Mouse (Mus musculus): Measurements from ENCODE around the gene Gm3095.
"Not testable (repeated sequence)": the region's sequence is repeated elsewhere in the genome, so short reads cannot be mapped to it uniquely, and the experiment has no call there.

Gene Gm3095

DNA sequence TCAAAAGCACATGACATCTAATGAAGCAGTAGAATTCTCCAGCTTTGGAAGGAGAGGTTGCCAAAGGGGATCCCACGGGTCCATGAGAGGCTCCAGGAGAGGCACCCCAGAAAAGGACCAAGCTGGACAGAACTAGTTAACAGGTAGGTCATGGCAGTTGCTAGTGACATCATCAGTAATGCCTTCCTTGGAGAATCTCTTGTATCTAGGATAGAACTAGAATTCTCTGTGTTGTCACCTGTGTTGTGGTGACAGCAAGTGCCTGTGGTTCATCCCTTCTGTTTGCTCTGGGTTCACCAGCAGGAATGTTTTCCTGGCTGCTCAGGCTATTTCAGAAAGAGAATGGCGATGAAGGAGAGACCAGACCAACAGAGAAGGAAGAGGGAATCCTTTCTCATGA lies at the start of gene Gm3095:
Gm3095 (plus strand) TSS at position 301 of the 400 bp plus-strand sequence.
- not testable (repeated sequence) for H3K27me3 ChIP-seq (ENCODE audit: control insufficient read depth, insufficient read depth, low read length, poor library complexity, severe bottlenecking); DNase-seq (ENCODE audit: low read depth, low spot score); H3K36me3 ChIP-seq (ENCODE audit: control insufficient read depth, insufficient read depth, low read length, poor library complexity, severe bottlenecking)

DNA sequence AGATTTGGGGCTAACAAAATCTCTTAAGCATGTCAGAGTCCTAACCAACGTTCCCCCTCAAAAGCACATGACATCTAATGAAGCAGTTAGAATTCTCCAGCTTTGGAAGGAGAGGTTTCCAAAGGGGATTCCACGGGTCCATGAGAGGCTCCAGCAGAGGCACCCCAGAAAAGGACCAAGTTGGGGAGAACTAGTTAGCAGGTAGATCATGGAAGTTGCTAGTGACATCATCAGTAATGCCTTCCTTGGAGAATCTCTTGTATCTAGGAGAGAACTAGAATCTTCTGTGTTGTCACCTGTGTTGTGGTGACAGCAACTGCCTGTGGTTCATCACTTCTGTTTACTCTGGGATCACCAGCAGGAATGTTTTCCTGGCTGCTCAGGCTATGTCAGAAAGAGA lies 31.9 kb upstream of the Gm3095 start, which contains the start of gene Gm3029:
Gm3029 (plus strand) TSS at position 301 of the 400 bp plus-strand sequence.
- not testable (repeated sequence) for H3K27me3 ChIP-seq (ENCODE audit: control insufficient read depth, insufficient read depth, low read length, poor library complexity, severe bottlenecking); DNase-seq (ENCODE audit: low read depth, low spot score); H3K36me3 ChIP-seq (ENCODE audit: control insufficient read depth, insufficient read depth, low read length, poor library complexity, severe bottlenecking)

DNA sequence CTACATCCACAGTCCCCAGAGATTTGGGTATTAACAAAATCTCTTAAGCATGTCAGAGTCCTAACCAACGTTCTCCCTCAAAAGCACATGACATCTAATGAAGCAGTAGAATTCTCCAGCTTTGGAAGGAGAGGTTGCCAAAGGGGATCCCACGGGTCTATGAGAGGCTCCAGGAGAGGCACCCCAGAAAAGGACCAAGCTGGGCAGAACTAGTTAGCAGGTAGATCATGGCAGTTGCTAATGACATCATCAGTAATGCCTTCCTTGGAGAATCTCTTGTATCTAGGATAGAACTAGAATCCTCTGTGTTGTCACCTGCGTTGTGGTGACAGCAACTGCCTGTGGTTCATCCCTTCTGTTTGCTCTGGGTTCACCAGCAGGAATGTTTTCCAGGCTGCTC lies 34.7 kb downstream of the Gm3095 start, which contains the start of gene Gm3099:
Gm3099 (plus strand) TSS at position 301 of the 400 bp plus-strand sequence.
- H3K36me3 ChIP-seq (ENCODE audit: control insufficient read depth, insufficient read depth, low read length, poor library complexity, severe bottlenecking); DNase-seq (ENCODE audit: low read depth, low spot score); H3K27me3 ChIP-seq (ENCODE audit: control insufficient read depth, insufficient read depth, low read length, poor library complexity, severe bottlenecking): not testable (repeated sequence)
